Mouse (Mus musculus) adrenal gland, postnatal 14 days (tissue): ENCODE results near the gene Ninj1. TPM values are rescaled to one million over a fixed set of nuclear protein-coding genes. Genes with fewer than 3 reads are reported as not detected.

Source experiments
- DNase-seq: peaks from one replicate; pipeline ENCODE4 v3.0.0; 2021; ENCODE audit warnings: mixed read lengths
- total RNA-seq: library from RNA; stranded (reverse); gene quantifications from 2 replicates; pipeline ENCODE4 v1.2.3, GENCODE M21; 2021

Gene Ninj1
- total RNA-seq, 1 experiment from 2014 or later: 83.7 TPM

- DNase-seq: no peak
Observed at GRCm38 (mm10) chr13:49171729-49172128, 15.6 kb upstream of the Ninj1 start.

- no peak for DNase-seq
Observed at GRCm38 (mm10) chr13:49172335-49172734, 14.9 kb upstream of the Ninj1 start.

- peak; percentile 95 for DNase-seq
Observed at GRCm38 (mm10) chr13:49172971-49173596, 14.2 kb upstream of the Ninj1 start.

- DNase-seq: no peak
Observed at GRCm38 (mm10) chr13:49175509-49175908, 11.8 kb upstream of the Ninj1 start.

GRCm38 (mm10) chr13:49178839-49179585 is 8.3 kb upstream of the Ninj1 start:
- peak; percentile 90 for DNase-seq

- no peak for DNase-seq
Observed at GRCm38 (mm10) chr13:49180274-49180673, 7.0 kb upstream of the Ninj1 start.

GRCm38 (mm10) chr13:49180691-49181090 is 6.6 kb upstream of the Ninj1 start:
- no peak for DNase-seq

GRCm38 (mm10) chr13:49181411-49181984 is 5.8 kb upstream of the Ninj1 start:
- DNase-seq: no peak

- no peak for DNase-seq
Observed at GRCm38 (mm10) chr13:49183161-49183560, 4.1 kb upstream of the Ninj1 start.

- no peak for DNase-seq
Observed at GRCm38 (mm10) chr13:49183646-49184045, 3.6 kb upstream of the Ninj1 start.

- no peak for DNase-seq
Observed at GRCm38 (mm10) chr13:49186798-49187287, 442 bp upstream of the Ninj1 start.

- peak; percentile 35 for DNase-seq
Observed at GRCm38 (mm10) chr13:49188219-49188965, 1.1 kb downstream of the Ninj1 start.

GRCm38 (mm10) chr13:49188966-49189360 is 1.7 kb downstream of the Ninj1 start:
- DNase-seq: no peak

- DNase-seq: peak; percentile 74
Observed at GRCm38 (mm10) chr13:49189970-49190870, 2.9 kb downstream of the Ninj1 start.

- no peak for DNase-seq
Observed at GRCm38 (mm10) chr13:49190876-49191672, 3.8 kb downstream of the Ninj1 start.

- DNase-seq: no peak
Observed at GRCm38 (mm10) chr13:49191673-49192035, 4.4 kb downstream of the Ninj1 start.

- no peak for DNase-seq
Observed at GRCm38 (mm10) chr13:49192156-49192855, 5.0 kb downstream of the Ninj1 start.

GRCm38 (mm10) chr13:49193650-49194049 is 6.4 kb downstream of the Ninj1 start:
- no peak for DNase-seq

- no peak for DNase-seq
Observed at GRCm38 (mm10) chr13:49194811-49195210, 7.5 kb downstream of the Ninj1 start.

GRCm38 (mm10) chr13:49195651-49196050 is 8.4 kb downstream of the Ninj1 start:
- no peak for DNase-seq
